Mouse (Mus musculus) olfactory bulb, adult 2 months (tissue): ENCODE data around the gene Polr3h.

ENCODE experiments used
- CTCF ChIP-seq: fragments of 200-500 bp; IDR thresholded peaks from 2 replicates; pipeline ENCODE4 v1.5.1; 2012; ENCODE audit warnings: low read depth, mild to moderate bottlenecking, low read length, moderate library complexity; ENCODE audit not compliant: insufficient read depth
- POLR2A ChIP-seq: fragments of 200-500 bp; IDR thresholded peaks from 2 replicates; pipeline ENCODE4 v1.6.1; 2012; ENCODE audit warnings: mild to moderate bottlenecking, low read depth, low read length, moderate library complexity; ENCODE audit not compliant: insufficient read depth

DNA sequence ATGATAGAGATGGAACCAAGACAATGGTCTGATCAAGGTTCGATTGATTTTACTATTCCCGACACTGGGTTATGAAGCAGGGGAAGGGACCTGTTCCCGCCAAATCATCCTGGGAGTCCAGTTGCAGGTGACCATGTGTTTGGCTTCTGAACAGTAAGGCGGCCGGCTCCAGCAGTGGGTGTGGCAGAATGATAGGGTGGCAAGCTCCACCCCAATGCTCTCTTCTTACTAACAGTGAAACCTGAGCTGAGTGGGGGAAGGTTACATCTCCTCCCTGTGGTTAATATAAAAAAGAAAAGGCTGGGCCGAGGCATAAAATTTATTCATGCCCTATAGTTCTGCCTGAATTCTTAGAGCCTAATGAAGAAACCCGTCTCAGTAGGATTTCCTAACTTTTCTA lies 43.1 kb upstream of the Polr3h start:
- TF ChIP-seq CTCF: no peak
- TF ChIP-seq POLR2A: no peak
